Mouse (Mus musculus) embryonic facial prominence, embryonic 12.5 days (tissue): ENCODE measurements at regions not wholly inside any gene's neighbourhood (a gene's known extent, or its start where the extent isn't known, plus 50 kb on each side); places are given as distances from the start of the nearest gene placed in this dataset.

Experiments used
- ATAC-seq: fragments of 200-750 bp; cut with Nextera tagmentation; 2 replicates; pipeline ENCODE4 v1.8.0; 2017; ENCODE audit not compliant: insufficient number of reproducible peaks, insufficient read depth, low FRiP score, low TSS enrichment
- H3K27ac ChIP-seq: fragments of 300-500 bp; sonication (generic); 2 replicates; pipeline ENCODE4 v1.5.1; 2016; ENCODE audit warnings: mild to moderate bottlenecking
- H3K27me3 ChIP-seq: fragments of 300-500 bp; sonication (generic); 2 replicates; pipeline ENCODE4 v1.6.1; 2016; ENCODE audit warnings: mild to moderate bottlenecking, moderate library complexity
- H3K36me3 ChIP-seq: fragments of 300-500 bp; sonication (generic); 2 replicates; pipeline ENCODE4 v1.6.1; 2016; ENCODE audit warnings: mild to moderate bottlenecking
- H3K4me1 ChIP-seq: fragments of 300-500 bp; sonication (generic); 2 replicates; pipeline ENCODE4 v1.6.1; 2016
- H3K4me2 ChIP-seq: fragments of 300-500 bp; sonication (generic); replicated peaks from 2 replicates; pipeline ENCODE4 v1.6.1; 2016; ENCODE audit warnings: mild to moderate bottlenecking, moderate library complexity
- H3K4me3 ChIP-seq: fragments of 300-500 bp; sonication (generic); 2 replicates; pipeline ENCODE4 v1.5.1; 2016; ENCODE audit warnings: mild to moderate bottlenecking
- H3K9ac ChIP-seq: fragments of 300-500 bp; sonication (generic); 2 replicates; pipeline ENCODE4 v1.6.1; 2016; ENCODE audit warnings: mild to moderate bottlenecking, moderate library complexity
- H3K9me3 ChIP-seq: fragments of 300-500 bp; sonication (generic); 2 replicates; pipeline ENCODE4 v1.6.1; 2016; ENCODE audit warnings: mild to moderate bottlenecking, moderate library complexity
- WGBS: fragments of 180-500 bp; shearing (Covaris S2); methylation state at CpG from one replicate; pipeline ENCODE4 v1.1.7; 2016; 5-methylcytosine and 5-hydroxymethylcytosine counted together

- no peak for ATAC-seq
- H3K9me3 ChIP-seq = no peaks in the 10 kb centered on the region
- H3K4me3 ChIP-seq = no peak overlapping the region
- no peak overlapping the region for H3K9ac ChIP-seq
- no peak overlapping the region for H3K27ac ChIP-seq
- H3K4me2 ChIP-seq = no peak overlapping the region
- 57% methylated on average over 6 of the region's 6 CpGs for WGBS
- no peaks in the 10 kb centered on the region for H3K4me1 ChIP-seq
- no peaks in the 10 kb centered on the region for H3K36me3 ChIP-seq
- no peaks in the 10 kb centered on the region for H3K27me3 ChIP-seq
Observed at GRCm38 (mm10) chr4:142527080-142527479, 287.9 kb upstream of the Kazn start.

GRCm38 (mm10) chr4:142517478-142518455 lies 278.6 kb upstream of the Kazn start:
- Histone ChIP-seq H3K9ac (no peak overlapping the region), H3K4me3 (no peak overlapping the region), H3K9me3 (no peaks in the 10 kb centered on the region), H3K4me1 (peaks cover 6% of the 10 kb centered on the region; the same call in 1 of the 2 replicates), H3K4me2 (no peak overlapping the region), H3K36me3 (no peaks in the 10 kb centered on the region), H3K27me3 (no peaks in the 10 kb centered on the region), H3K27ac (no peak overlapping the region)
- 60% methylated on average over 21 of the region's 21 CpGs for WGBS
- no peak for ATAC-seq

- H3K9me3 ChIP-seq = no peaks in the 10 kb centered on the region
Observed at GRCm38 (mm10) chr4:142514751-142515150, 275.6 kb upstream of the Kazn start.

GRCm38 (mm10) chr4:142509386-142509785 lies 270.2 kb upstream of the Kazn start:
- H3K9me3 ChIP-seq = no peaks in the 10 kb centered on the region
- H3K4me2 ChIP-seq = no peak overlapping the region
- 80% methylated on average over 2 of the region's 2 CpGs for WGBS
- no peak for ATAC-seq
- no peak overlapping the region for H3K27ac ChIP-seq
- no peak overlapping the region for H3K4me3 ChIP-seq
- H3K36me3 ChIP-seq = no peaks in the 10 kb centered on the region
- H3K4me1 ChIP-seq = peaks cover 7% of the 10 kb centered on the region; the same call in 1 of the 2 replicates
- no peak overlapping the region for H3K9ac ChIP-seq
- no peaks in the 10 kb centered on the region for H3K27me3 ChIP-seq

More at GRCm38 (mm10) chr4:142514751-142515150, 275.6 kb upstream of the Kazn start:
- no peaks in the 10 kb centered on the region for H3K36me3 ChIP-seq
- no peak overlapping the region for H3K4me2 ChIP-seq
- peaks cover 6% of the 10 kb centered on the region; the same call in 1 of the 2 replicates for H3K4me1 ChIP-seq
- H3K4me3 ChIP-seq = no peak overlapping the region
- H3K27me3 ChIP-seq = no peaks in the 10 kb centered on the region
- no peak for ATAC-seq
- WGBS = 79% methylated on average over 4 of the region's 4 CpGs
- H3K9ac ChIP-seq = no peak overlapping the region
- H3K27ac ChIP-seq = no peak overlapping the region

GRCm38 (mm10) chr4:142506383-142507211 lies 267.4 kb upstream of the Kazn start:
- WGBS = 13% methylated on average over 13 of the region's 13 CpGs
- H3K9me3 ChIP-seq = no peaks in the 10 kb centered on the region
- no peak overlapping the region for H3K4me3 ChIP-seq
- H3K27me3 ChIP-seq = no peaks in the 10 kb centered on the region
- ATAC-seq = no peak
- no peak overlapping the region for H3K27ac ChIP-seq
- no peak overlapping the region for H3K9ac ChIP-seq
- H3K4me1 ChIP-seq = peaks cover 7% of the 10 kb centered on the region; the same call in 1 of the 2 replicates
- no peak overlapping the region for H3K4me2 ChIP-seq
- no peaks in the 10 kb centered on the region for H3K36me3 ChIP-seq

- H3K36me3 ChIP-seq = no peaks in the 10 kb centered on the region
- H3K4me2 ChIP-seq = no peak overlapping the region
- no peaks in the 10 kb centered on the region for H3K27me3 ChIP-seq
- peaks cover 7% of the 10 kb centered on the region; the same call in 1 of the 2 replicates for H3K4me1 ChIP-seq
- no peak overlapping the region for H3K4me3 ChIP-seq
- 89% methylated on average over 15 of the region's 15 CpGs for WGBS
- H3K9ac ChIP-seq = no peak overlapping the region
- ATAC-seq = no peak
- H3K9me3 ChIP-seq = no peaks in the 10 kb centered on the region
- no peak overlapping the region for H3K27ac ChIP-seq
Observed at GRCm38 (mm10) chr4:142503761-142504160, 264.6 kb upstream of the Kazn start.

- Histone ChIP-seq H3K9me3 (no peaks in the 10 kb centered on the region), H3K27ac (no peak overlapping the region), H3K4me2 (no peak overlapping the region), H3K9ac (no peak overlapping the region), H3K4me1 (peaks cover 14% of the 10 kb centered on the region), H3K36me3 (no peaks in the 10 kb centered on the region), H3K27me3 (0 out of 2 replicates have a peak, but pooled peaks cover 3% of the 10 kb centered on the region), H3K4me3 (no peak overlapping the region)
- ATAC-seq = no peak
- WGBS = 88% methylated on average over 8 of the region's 8 CpGs
Observed at GRCm38 (mm10) chr4:142501177-142501576, 262.0 kb upstream of the Kazn start.

GRCm38 (mm10) chr4:142500541-142500940 lies 261.3 kb upstream of the Kazn start:
- Histone ChIP-seq H3K4me1 (peaks cover 15% of the 10 kb centered on the region), H3K27ac (no peak overlapping the region), H3K4me2 (no peak overlapping the region), H3K27me3 (0 out of 2 replicates have a peak, but pooled peaks cover 4% of the 10 kb centered on the region), H3K36me3 (no peaks in the 10 kb centered on the region), H3K9me3 (no peaks in the 10 kb centered on the region), H3K9ac (no peak overlapping the region), H3K4me3 (no peak overlapping the region)
- WGBS = 95% methylated on average over 7 of the region's 7 CpGs
- ATAC-seq = no peak

GRCm38 (mm10) chr4:142496605-142497004 lies 257.4 kb upstream of the Kazn start:
- Histone ChIP-seq H3K36me3 (no peaks in the 10 kb centered on the region), H3K27ac (no peak overlapping the region), H3K4me2 (no peak overlapping the region), H3K4me3 (no peak overlapping the region), H3K9me3 (no peaks in the 10 kb centered on the region), H3K4me1 (peaks cover 15% of the 10 kb centered on the region), H3K9ac (no peak overlapping the region), H3K27me3 (0 out of 2 replicates have a peak, but pooled peaks cover 4% of the 10 kb centered on the region)
- 51% methylated on average over 12 of the region's 12 CpGs for WGBS
- no peak for ATAC-seq

GRCm38 (mm10) chr4:142492926-142493492 lies 253.8 kb upstream of the Kazn start:
- no peak overlapping the region for H3K4me3 ChIP-seq
- peaks cover 12% of the 10 kb centered on the region for H3K4me1 ChIP-seq
- no peaks in the 10 kb centered on the region for H3K9me3 ChIP-seq
- H3K27me3 ChIP-seq = 0 out of 2 replicates have a peak, but pooled peaks cover 4% of the 10 kb centered on the region
- WGBS = 60% methylated on average over 10 of the region's 10 CpGs
- no peak for ATAC-seq
- no peak overlapping the region for H3K4me2 ChIP-seq
- H3K27ac ChIP-seq = no peak overlapping the region
- H3K9ac ChIP-seq = no peak overlapping the region
- no peaks in the 10 kb centered on the region for H3K36me3 ChIP-seq

GRCm38 (mm10) chr4:142485784-142486423 lies 246.7 kb upstream of the Kazn start:
- no peak for ATAC-seq
- H3K27ac ChIP-seq = no peak overlapping the region
- no peaks in the 10 kb centered on the region for H3K27me3 ChIP-seq
- H3K4me3 ChIP-seq = no peak overlapping the region
- H3K4me2 ChIP-seq = no peak overlapping the region
- H3K4me1 ChIP-seq = peaks cover 7% of the 10 kb centered on the region; the same call in 1 of the 2 replicates
- WGBS = 75% methylated on average over 4 of the region's 4 CpGs
- H3K9ac ChIP-seq = no peak overlapping the region
- H3K36me3 ChIP-seq = no peaks in the 10 kb centered on the region
- no peaks in the 10 kb centered on the region for H3K9me3 ChIP-seq
